Mouse (Mus musculus): ENCODE measurements around the gene Creb3l2.
A peak's percentile ranks its signal among the peaks of the same experiment; 100 is the strongest.

The Creb3l2 gene

GRCm38 (mm10) chr6:37371341-37371740, 70.6 kb downstream of the Creb3l2 start:
- no peak for DNase-seq (ENCODE audit: low read depth, low spot score)

- DNase-seq (ENCODE audit: low read depth, low spot score), result no peak
These were observed 71.4 kb downstream of the Creb3l2 start for GRCm38 (mm10) chr6:37370566-37370965.

GRCm38 (mm10) chr6:37369750-37370149, 72.2 kb downstream of the Creb3l2 start:
- no peak for DNase-seq (ENCODE audit: low read depth, low spot score)

- no peak for DNase-seq (ENCODE audit: low read depth, low spot score)
These were observed 73.7 kb downstream of the Creb3l2 start for GRCm38 (mm10) chr6:37368281-37368680.

- DNase-seq (ENCODE audit: low read depth, low spot score), result no peak
These were observed 75.0 kb downstream of the Creb3l2 start for GRCm38 (mm10) chr6:37366991-37367390.

- DNase-seq (ENCODE audit: low read depth, low spot score), result no peak
These were observed 76.8 kb downstream of the Creb3l2 start for GRCm38 (mm10) chr6:37365179-37365578.

GRCm38 (mm10) chr6:37364361-37364760, 77.6 kb downstream of the Creb3l2 start:
- no peak for DNase-seq (ENCODE audit: low read depth, low spot score)

- DNase-seq (ENCODE audit: low read depth, low spot score), result no peak
These were observed 81.0 kb downstream of the Creb3l2 start for GRCm38 (mm10) chr6:37360813-37361385.

GRCm38 (mm10) chr6:37354449-37355179, 87.3 kb downstream of the Creb3l2 start:
- no peak for DNase-seq (ENCODE audit: low read depth, low spot score)

GRCm38 (mm10) chr6:37353616-37354015, 88.3 kb downstream of the Creb3l2 start:
- no peak for DNase-seq (ENCODE audit: low read depth, low spot score)

GRCm38 (mm10) chr6:37351731-37352380, 90.1 kb downstream of the Creb3l2 start:
- DNase-seq (ENCODE audit: low read depth, low spot score), result peak; percentile 60

- DNase-seq (ENCODE audit: low read depth, low spot score), result no peak
These were observed 91.6 kb downstream of the Creb3l2 start for GRCm38 (mm10) chr6:37350315-37350714.

GRCm38 (mm10) chr6:37347606-37348005, 94.3 kb downstream of the Creb3l2 start:
- DNase-seq (ENCODE audit: low read depth, low spot score), result peak; percentile 45

- DNase-seq (ENCODE audit: low read depth, low spot score), result no peak
These were observed 103.9 kb downstream of the Creb3l2 start for GRCm38 (mm10) chr6:37338055-37338454.

GRCm38 (mm10) chr6:37336831-37337260, 105.1 kb downstream of the Creb3l2 start:
- DNase-seq (ENCODE audit: low read depth, low spot score), result no peak

GRCm38 (mm10) chr6:37336381-37336780, 105.6 kb downstream of the Creb3l2 start:
- DNase-seq (ENCODE audit: low read depth, low spot score), result no peak

GRCm38 (mm10) chr6:37332846-37333245, 109.1 kb downstream of the Creb3l2 start:
- DNase-seq (ENCODE audit: low read depth, low spot score), result no peak

- DNase-seq (ENCODE audit: low read depth, low spot score), result peak; percentile 21
These were observed 111.8 kb downstream of the Creb3l2 start for GRCm38 (mm10) chr6:37329901-37330864.

- no peak for DNase-seq (ENCODE audit: low read depth, low spot score)
These were observed 112.6 kb downstream of the Creb3l2 start for GRCm38 (mm10) chr6:37329376-37329775.

GRCm38 (mm10) chr6:37328671-37329070, 113.3 kb downstream of the Creb3l2 start:
- DNase-seq (ENCODE audit: low read depth, low spot score), result no peak

GRCm38 (mm10) chr6:37327519-37327918, 114.4 kb downstream of the Creb3l2 start:
- no peak for DNase-seq (ENCODE audit: low read depth, low spot score)

GRCm38 (mm10) chr6:37326603-37326955, 115.4 kb downstream of the Creb3l2 start:
- DNase-seq (ENCODE audit: low read depth, low spot score), result peak; percentile 46

All from skeletal muscle tissue, adult 2 months (tissue).